Mouse (Mus musculus) adrenal gland, adult (tissue): ENCODE measurements around the gene Tmem237.

Source experiments
- DNase-seq, 2 experiments: peaks; one replicate each; pipeline ENCODE4 v3.0.0; 2022 to 2023; ENCODE audit warnings: low spot score in 1 of 2; ENCODE audit not compliant: inconsistent age in 2 of 2

Gene Tmem237

GRCm38 (mm10) chr1:59102071-59102470 is 18.1 kb downstream of the Tmem237 start:
- no peak for DNase-seq

GRCm38 (mm10) chr1:59101020-59101419 is 19.2 kb downstream of the Tmem237 start:
- no peak for DNase-seq

GRCm38 (mm10) chr1:59094705-59095104 is 25.5 kb downstream of the Tmem237 start, which contains the start of gene C2cd6:
TSS of gene C2cd6 (minus strand) at chr1:59094900.
- DNase-seq, result no peak

GRCm38 (mm10) chr1:59070867-59071266 is 49.3 kb downstream of the Tmem237 start:
- no peak for DNase-seq

- peak; percentile 48 to 71 for DNase-seq
Measured at GRCm38 (mm10) chr1:59067976-59068375, 52.2 kb downstream of the Tmem237 start.

GRCm38 (mm10) chr1:59063697-59064096 is 56.5 kb downstream of the Tmem237 start:
- no peak for DNase-seq

- DNase-seq, result no peak
Measured at GRCm38 (mm10) chr1:59056955-59057354, 63.3 kb downstream of the Tmem237 start.

- DNase-seq, result no peak
Measured at GRCm38 (mm10) chr1:59051306-59051705, 68.9 kb downstream of the Tmem237 start.
